Mouse (Mus musculus) ES-E14 (cell line): ENCODE results near the gene Ddr1. TPM values are rescaled to one million over a fixed set of nuclear protein-coding genes. Genes with fewer than 3 reads are reported as not detected.

ENCODE experiments used
- DNase-seq: peaks from one replicate; pipeline ENCODE4 v3.0.0-alpha.2; 2013; ENCODE audit warnings: low read depth, low spot score
- H3K27ac ChIP-seq: 2 replicates; pipeline ENCODE4 v1.5.1; 2012; ENCODE audit warnings: low read depth, mild to moderate bottlenecking, low read length, moderate library complexity, mixed read lengths; ENCODE audit not compliant: poor library complexity, insufficient read depth, severe bottlenecking
- H3K36me3 ChIP-seq: 2 replicates; pipeline ENCODE4 v1.6.1; 2012; ENCODE audit warnings: mild to moderate bottlenecking, low read length, moderate library complexity, mixed read lengths; ENCODE audit not compliant: control insufficient read depth, poor library complexity, insufficient read depth, severe bottlenecking
- H3K4me1 ChIP-seq, 2 experiments: fragments of 150-350 bp in 1 of 2; sonication (generic) in 1 of 2; 2 replicates each; pipeline ENCODE4 v1.6.1; 2012; ENCODE audit warnings: low read length in 2 of 2, mild to moderate bottlenecking in 1 of 2, mixed read lengths in 1 of 2; ENCODE audit not compliant: control insufficient read depth in 2 of 2, insufficient read depth in 2 of 2, poor library complexity in 1 of 2
- H3K4me3 ChIP-seq, 2 experiments: fragments of 150-350 bp in 1 of 2; sonication (generic) in 1 of 2; 2 replicates each; pipeline ENCODE4 v1.5.1; 2012; ENCODE audit warnings: low read length in 2 of 2, low read depth in 1 of 2, mild to moderate bottlenecking in 1 of 2, mixed read lengths in 1 of 2; ENCODE audit not compliant: insufficient read depth in 1 of 2, poor library complexity in 1 of 2, severe bottlenecking in 1 of 2
- H3K9ac ChIP-seq: 2 replicates; pipeline ENCODE4 v1.6.1; 2012; ENCODE audit warnings: low read depth, mild to moderate bottlenecking, low read length, mixed read lengths; ENCODE audit not compliant: poor library complexity, insufficient read depth, severe bottlenecking
- H3K9me3 ChIP-seq: fragments of 150-350 bp; sonication (generic); 2 replicates; pipeline ENCODE4 v1.6.1; 2012; ENCODE audit warnings: low read depth, mild to moderate bottlenecking, low read length; ENCODE audit not compliant: control insufficient read depth, insufficient read depth
- CHD2 ChIP-seq: IDR thresholded peaks from 2 replicates; pipeline ENCODE4 v1.6.1; 2014; ENCODE audit warnings: mild to moderate bottlenecking, low read depth, low read length, inconsistent platforms
- HCFC1 ChIP-seq: IDR thresholded peaks from 2 replicates; pipeline ENCODE4 v1.6.1; 2012; ENCODE audit warnings: low read length, inconsistent platforms, borderline replicate concordance; ENCODE audit not compliant: insufficient read depth
- MAFK ChIP-seq: IDR thresholded peaks from 2 replicates; pipeline ENCODE4 v1.6.1; 2014; ENCODE audit warnings: mild to moderate bottlenecking, low read depth, low read length, inconsistent platforms; ENCODE audit not compliant: insufficient read depth
- ZC3H11A ChIP-seq: IDR thresholded peaks from 2 replicates; pipeline ENCODE4 v1.6.1; 2012; ENCODE audit warnings: low read depth, mild to moderate bottlenecking, inconsistent platforms, low read length, borderline replicate concordance
- ZNF384 ChIP-seq: IDR thresholded peaks from 2 replicates; pipeline ENCODE4 v1.6.1; 2012; ENCODE audit warnings: low read depth, low read length, inconsistent platforms
- in situ Hi-C, 2 experiments: fragments of 600-800 bp; cut with MboI; formaldehyde crosslinking; loops; one replicate each; pipeline ENCODE4 v1.15.1; 2025; ENCODE audit warnings: low sequenced_read_pairs in 2 of 2, inconsistent platforms in 1 of 2; ENCODE audit not compliant: unreplicated experiment in 2 of 2
- total RNA-seq: library from RNA; depleted of rRNA; stranded (reverse); fragments of 300-350 nt; gene quantifications from 2 replicates; pipeline ENCODE4 v1.2.3, GENCODE M21; 2012

The Ddr1 gene
- total RNA-seq, 1 experiment: 46.0 TPM

DNA sequence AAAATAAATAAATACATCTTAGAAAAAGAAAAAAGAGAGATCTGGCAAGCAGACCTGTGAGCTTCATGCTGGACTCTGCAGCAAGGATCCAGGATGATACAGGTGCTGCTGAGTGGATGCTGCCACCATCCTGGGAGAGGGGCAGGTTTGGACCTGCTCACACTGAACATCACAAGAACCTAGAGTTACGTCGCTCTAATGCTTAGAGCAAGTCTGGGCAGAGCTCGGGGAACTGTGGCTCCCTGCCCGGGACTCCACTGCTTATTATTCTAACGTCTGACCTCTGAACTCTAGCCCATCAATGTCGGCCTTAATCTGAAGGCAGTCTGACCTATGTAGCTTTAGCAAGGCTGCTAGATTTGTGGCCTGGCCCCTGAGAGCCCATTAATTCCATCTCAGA lies 23.8 kb downstream of the Ddr1 start:
- H3K9ac ChIP-seq: no peak overlapping the region
- in situ Hi-C loops: no loop called here
- TF ChIP-seq ZC3H11A (no peak), HCFC1 (no peak), ZNF384 (no peak), CHD2 (no peak), MAFK (no peak)
- no peaks in the 10 kb centered on the region for H3K9me3 ChIP-seq
- H3K4me1 ChIP-seq: peaks cover 0 to 7% of the 10 kb centered on the region in 2 experiments; a peak in 2 of 4 replicates
- H3K36me3 ChIP-seq: peaks cover 9% of the 10 kb centered on the region; the same call in 1 of the 2 replicates
- DNase-seq: no peak
- no peak overlapping the region for H3K27ac ChIP-seq
- H3K4me3 ChIP-seq: no peak overlapping the region

DNA sequence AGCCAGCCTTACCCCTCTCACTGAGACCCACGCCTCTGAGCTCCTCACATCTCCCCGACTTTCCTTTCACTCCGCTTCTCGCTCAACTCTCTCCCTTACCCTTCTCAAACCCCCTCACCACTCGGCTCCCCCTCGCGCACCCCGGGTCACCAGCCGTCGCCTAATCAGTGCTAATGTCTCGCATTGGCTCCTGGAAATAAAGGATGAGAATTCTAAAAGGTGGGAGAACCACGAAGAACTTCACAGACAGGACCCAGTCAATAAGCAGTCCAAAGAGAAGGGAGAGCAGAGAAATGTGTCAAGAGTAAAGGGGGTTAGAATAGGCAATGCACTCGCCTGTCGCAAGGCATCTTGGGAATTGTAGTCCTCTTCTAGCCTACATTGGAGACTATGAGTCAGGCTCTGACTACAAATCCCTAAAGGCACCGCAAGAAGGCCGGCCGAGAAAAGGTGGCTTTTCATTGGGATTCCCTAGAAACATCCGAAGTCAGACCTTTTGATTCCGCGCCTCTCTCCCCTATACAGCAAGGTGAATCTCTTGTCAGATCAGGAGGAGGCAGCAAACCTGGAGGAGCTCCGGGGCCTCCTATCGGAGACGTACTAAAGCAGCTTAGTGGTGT lies 30.9 kb downstream of the Ddr1 start, which contains the start of gene Gtf2h4:
Gtf2h4 (minus strand) TSS at position 324 of the 620 bp plus-strand sequence.
- H3K36me3 ChIP-seq: peaks cover 21% of the 10 kb centered on the region; the same call in 1 of the 2 replicates
- peak within 1 kb of the TSS; percentile 86 for H3K9ac ChIP-seq
- peak; percentile 93 for DNase-seq
- no peak within 1 kb of the TSS for H3K27ac ChIP-seq
- peak within 1 kb of the TSS; percentile 88 to 89 for H3K4me3 ChIP-seq
- peak; percentile 95 for TF ChIP-seq HCFC1
- TF ChIP-seq CHD2: peak; percentile 66; the same call in 1 of the 2 replicates
- TF ChIP-seq MAFK: no peak
- no peak for TF ChIP-seq ZC3H11A
- no peak for TF ChIP-seq ZNF384
- H3K9me3 ChIP-seq: no peaks in the 10 kb centered on the region
- no peaks in the 10 kb centered on the region; a peak in 1 of 4 replicates for H3K4me1 ChIP-seq
- in situ Hi-C loops: no loop called here

DNA sequence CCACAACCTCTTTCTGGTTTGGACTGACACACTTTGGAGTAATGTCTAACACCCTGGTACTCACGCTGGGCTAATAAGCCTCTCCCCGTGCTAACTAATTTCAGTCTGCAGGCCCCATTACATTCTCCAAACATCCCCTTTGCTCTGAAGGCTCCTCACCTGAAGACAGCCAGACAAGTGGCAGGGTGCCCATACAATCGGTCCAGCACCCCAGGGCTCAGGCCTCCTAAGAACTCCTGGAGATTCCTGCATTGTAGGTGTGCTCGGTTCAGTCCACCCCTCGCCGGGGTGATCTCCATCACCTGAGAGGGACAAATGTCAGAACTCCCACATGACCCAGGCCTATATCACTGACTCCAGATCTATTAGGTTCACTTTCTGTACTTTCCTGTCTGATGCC lies 31.9 kb downstream of the Ddr1 start:
- H3K36me3 ChIP-seq: peaks cover 23% of the 10 kb centered on the region; the same call in 1 of the 2 replicates
- H3K4me1 ChIP-seq: no peaks in the 10 kb centered on the region; a peak in 1 of 4 replicates
- H3K27ac ChIP-seq: no peak overlapping the region
- in situ Hi-C loops: no loop called here
- no peak for TF ChIP-seq ZC3H11A
- no peak for TF ChIP-seq CHD2
- H3K9ac ChIP-seq: no peak overlapping the region
- no peaks in the 10 kb centered on the region for H3K9me3 ChIP-seq
- no peak for DNase-seq
- H3K4me3 ChIP-seq: 0 out of 4 replicates have a peak overlapping the region, but pooled peaks of 1 of the 2 experiments have one; percentile 88

DNA sequence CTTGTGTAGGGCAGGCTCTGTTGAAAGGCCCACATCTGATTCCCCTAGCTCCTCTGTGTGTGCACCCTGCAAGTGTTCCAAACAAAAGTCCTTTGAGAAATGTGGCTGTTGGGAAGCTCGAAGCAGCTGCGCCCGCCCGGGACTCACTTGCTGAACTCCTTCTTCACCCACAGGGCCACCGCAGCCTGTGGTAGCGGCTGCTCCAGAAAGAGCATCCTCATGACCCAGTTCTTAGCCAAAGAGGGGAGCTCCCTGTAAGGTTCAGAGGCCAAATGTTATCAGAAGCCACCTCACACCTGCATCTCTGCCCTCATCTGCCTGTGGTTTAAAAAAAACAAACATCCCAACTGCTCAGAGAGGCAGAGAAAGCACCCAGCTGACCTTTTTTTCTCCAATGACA lies 32.6 kb downstream of the Ddr1 start:
- in situ Hi-C loops: no loop called here

More for the DNA sequence above, 32.6 kb downstream of the Ddr1 start:
- Histone ChIP-seq H3K9ac (no peak overlapping the region), H3K9me3 (no peaks in the 10 kb centered on the region), H3K27ac (no peak overlapping the region), H3K4me1 (no peaks in the 10 kb centered on the region; a peak in 1 of 4 replicates), H3K4me3 (no peak overlapping the region), H3K36me3 (peaks cover 23% of the 10 kb centered on the region; the same call in 1 of the 2 replicates)
- TF ChIP-seq MAFK: no peak
- no peak for TF ChIP-seq CHD2
- no peak for TF ChIP-seq ZC3H11A
- TF ChIP-seq HCFC1: no peak
- no peak for TF ChIP-seq ZNF384
- DNase-seq: no peak
